Mouse (Mus musculus): Measurements from ENCODE around the gene Bmpr1b.

- TF ChIP-seq ZC3H11A (IDR thresholded peaks at IDR 0.05; ENCODE audit: borderline replicate concordance, low read depth, low read length): no peak
- no peak for TF ChIP-seq MAFK (IDR thresholded peaks at IDR 0.05; ENCODE audit: insufficient read depth, low read depth, low read length)
Measured at GRCm38 (mm10) chr3:141882496-141882895, 286.7 kb downstream of the Bmpr1b start.
